Mouse (Mus musculus): ENCODE data around the gene Cyp4x1. TPM values are rescaled to one million over a fixed set of nuclear protein-coding genes. Genes with fewer than 3 reads are reported as not detected.

The Cyp4x1 gene
- polyA plus RNA-seq, 1 experiment = 0.16 TPM

DNA sequence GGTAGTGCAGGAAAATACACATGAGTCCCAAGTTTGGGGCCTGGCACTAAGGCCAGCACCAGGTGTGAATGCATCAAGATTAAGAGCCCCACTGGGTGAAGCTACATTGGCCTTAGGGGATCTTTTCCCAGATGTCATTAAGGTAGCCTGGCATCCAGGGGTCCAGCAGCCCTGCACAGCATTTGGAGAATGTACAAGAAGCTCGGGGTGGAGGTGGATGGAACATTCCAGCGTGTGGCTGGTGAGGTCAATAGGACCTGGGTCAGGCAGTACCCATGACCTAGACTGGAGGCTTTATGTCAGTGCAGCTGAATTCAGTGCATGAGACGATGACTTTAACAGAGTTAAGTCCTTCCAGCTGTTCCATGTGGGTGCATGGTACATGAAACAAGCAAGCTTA is 42.3 kb downstream of the Cyp4x1 start:
- no peak overlapping the region for H3K27ac ChIP-seq (ENCODE audit: insufficient read depth, low read length)
- no peak overlapping the region for H3K4me3 ChIP-seq (ENCODE audit: insufficient read depth, low read length)
- no peaks in the 10 kb centered on the region for H3K4me1 ChIP-seq (ENCODE audit: control insufficient read depth, insufficient read depth, low read length)
- no peak for TF ChIP-seq POLR2A (IDR thresholded peaks at IDR 0.05; ENCODE audit: low read depth, low read length)
- TF ChIP-seq CTCF (IDR thresholded peaks at IDR 0.05; ENCODE audit: borderline replicate concordance, insufficient read depth, low read length) = no peak

GRCm38 (mm10) chr4:115090592-115090991 is 43.5 kb downstream of the Cyp4x1 start:
- Histone ChIP-seq H3K27ac (ENCODE audit: insufficient read depth, low read length) (no peak overlapping the region), H3K4me1 (ENCODE audit: control insufficient read depth, insufficient read depth, low read length) (no peaks in the 10 kb centered on the region), H3K4me3 (ENCODE audit: insufficient read depth, low read length) (no peak overlapping the region)
- no peak for TF ChIP-seq CTCF (IDR thresholded peaks at IDR 0.05; ENCODE audit: borderline replicate concordance, insufficient read depth, low read length)
- no peak for TF ChIP-seq POLR2A (IDR thresholded peaks at IDR 0.05; ENCODE audit: low read depth, low read length)

DNA sequence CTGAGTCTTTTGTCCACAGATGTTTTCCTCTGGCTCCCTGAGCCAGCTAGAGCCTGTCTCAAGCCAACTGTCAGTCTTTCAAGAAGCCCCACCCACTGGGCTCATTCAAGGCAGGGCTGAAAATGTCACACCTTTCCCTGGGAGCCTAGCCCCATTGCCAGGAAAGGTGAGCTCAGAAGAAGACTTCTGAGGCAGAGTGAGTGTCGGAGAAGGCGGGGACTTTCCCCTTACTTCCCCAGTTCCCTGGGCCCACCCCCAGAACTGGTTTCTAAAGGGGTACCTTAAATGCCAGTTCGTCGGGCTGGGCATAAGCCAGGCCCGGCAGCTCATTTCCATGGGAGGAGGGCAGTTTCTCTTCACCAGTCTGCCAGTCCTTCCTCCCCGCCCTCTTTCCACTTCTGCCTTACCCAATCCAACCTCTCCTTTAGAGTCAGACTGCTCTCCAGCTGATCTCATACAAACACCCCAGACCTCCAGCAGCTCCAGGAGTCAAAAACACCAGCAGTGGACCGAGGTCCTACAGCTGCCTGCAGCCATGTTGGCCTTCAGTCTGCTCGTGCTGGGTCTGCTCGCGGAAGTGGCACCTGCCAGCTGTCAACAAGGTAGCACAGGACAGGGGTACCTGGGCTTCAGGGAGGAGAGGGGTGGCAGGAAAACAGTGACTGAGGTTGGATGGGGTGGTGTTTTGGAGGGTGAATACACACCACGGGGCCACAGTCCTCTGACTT is 45.3 kb downstream of the Cyp4x1 start, which contains the start of gene Pdzk1ip1:
Gene Pdzk1ip1 (plus strand): TSS at position 98 of the 728 bp plus-strand sequence.
- no peak within 1 kb of the TSS for H3K27ac ChIP-seq (ENCODE audit: insufficient read depth, low read length)
- no peak for TF ChIP-seq CTCF (IDR thresholded peaks at IDR 0.05; ENCODE audit: borderline replicate concordance, insufficient read depth, low read length)
- TF ChIP-seq POLR2A (IDR thresholded peaks at IDR 0.05; ENCODE audit: low read depth, low read length) = no peak
- H3K4me3 ChIP-seq (ENCODE audit: insufficient read depth, low read length) = no peak within 1 kb of the TSS
- H3K4me1 ChIP-seq (ENCODE audit: control insufficient read depth, insufficient read depth, low read length) = no peaks in the 10 kb centered on the region

- Histone ChIP-seq H3K27ac (ENCODE audit: insufficient read depth, low read length) (no peak overlapping the region), H3K4me3 (ENCODE audit: insufficient read depth, low read length) (no peak overlapping the region), H3K4me1 (ENCODE audit: control insufficient read depth, insufficient read depth, low read length) (no peaks in the 10 kb centered on the region)
- TF ChIP-seq CTCF (IDR thresholded peaks at IDR 0.05; ENCODE audit: borderline replicate concordance, insufficient read depth, low read length) = no peak
- TF ChIP-seq POLR2A (IDR thresholded peaks at IDR 0.05; ENCODE audit: low read depth, low read length) = no peak
Observed at GRCm38 (mm10) chr4:115086763-115087415, 47.2 kb downstream of the Cyp4x1 start.

GRCm38 (mm10) chr4:115086257-115086656 is 47.8 kb downstream of the Cyp4x1 start:
- H3K4me1 ChIP-seq (ENCODE audit: control insufficient read depth, insufficient read depth, low read length) = no peaks in the 10 kb centered on the region
- H3K27ac ChIP-seq (ENCODE audit: insufficient read depth, low read length) = no peak overlapping the region
- no peak overlapping the region for H3K4me3 ChIP-seq (ENCODE audit: insufficient read depth, low read length)
- TF ChIP-seq POLR2A (IDR thresholded peaks at IDR 0.05; ENCODE audit: low read depth, low read length) (no peak), CTCF (IDR thresholded peaks at IDR 0.05; ENCODE audit: borderline replicate concordance, insufficient read depth, low read length) (no peak)

- Histone ChIP-seq H3K4me1 (ENCODE audit: control insufficient read depth, insufficient read depth, low read length) (no peaks in the 10 kb centered on the region), H3K27ac (ENCODE audit: insufficient read depth, low read length) (no peak overlapping the region), H3K4me3 (ENCODE audit: insufficient read depth, low read length) (no peak overlapping the region)
- TF ChIP-seq CTCF (IDR thresholded peaks at IDR 0.05; ENCODE audit: borderline replicate concordance, insufficient read depth, low read length) (peak; percentile 97), POLR2A (IDR thresholded peaks at IDR 0.05; ENCODE audit: low read depth, low read length) (no peak)
Observed at GRCm38 (mm10) chr4:115085522-115086095, 48.5 kb downstream of the Cyp4x1 start.

- no peak overlapping the region for H3K27ac ChIP-seq (ENCODE audit: insufficient read depth, low read length)
- no peak for TF ChIP-seq POLR2A (IDR thresholded peaks at IDR 0.05; ENCODE audit: low read depth, low read length)
- TF ChIP-seq CTCF (IDR thresholded peaks at IDR 0.05; ENCODE audit: borderline replicate concordance, insufficient read depth, low read length) = no peak
- H3K4me1 ChIP-seq (ENCODE audit: control insufficient read depth, insufficient read depth, low read length) = no peaks in the 10 kb centered on the region
- H3K4me3 ChIP-seq (ENCODE audit: insufficient read depth, low read length) = no peak overlapping the region
Observed at GRCm38 (mm10) chr4:115083031-115083430, 51.0 kb downstream of the Cyp4x1 start.

GRCm38 (mm10) chr4:115079821-115080349 is 54.2 kb downstream of the Cyp4x1 start:
- H3K4me1 ChIP-seq (ENCODE audit: control insufficient read depth, insufficient read depth, low read length) = no peaks in the 10 kb centered on the region
- TF ChIP-seq CTCF (IDR thresholded peaks at IDR 0.05; ENCODE audit: borderline replicate concordance, insufficient read depth, low read length) = no peak
- no peak for TF ChIP-seq POLR2A (IDR thresholded peaks at IDR 0.05; ENCODE audit: low read depth, low read length)
- H3K4me3 ChIP-seq (ENCODE audit: insufficient read depth, low read length) = no peak overlapping the region
- H3K27ac ChIP-seq (ENCODE audit: insufficient read depth, low read length) = no peak overlapping the region

DNA sequence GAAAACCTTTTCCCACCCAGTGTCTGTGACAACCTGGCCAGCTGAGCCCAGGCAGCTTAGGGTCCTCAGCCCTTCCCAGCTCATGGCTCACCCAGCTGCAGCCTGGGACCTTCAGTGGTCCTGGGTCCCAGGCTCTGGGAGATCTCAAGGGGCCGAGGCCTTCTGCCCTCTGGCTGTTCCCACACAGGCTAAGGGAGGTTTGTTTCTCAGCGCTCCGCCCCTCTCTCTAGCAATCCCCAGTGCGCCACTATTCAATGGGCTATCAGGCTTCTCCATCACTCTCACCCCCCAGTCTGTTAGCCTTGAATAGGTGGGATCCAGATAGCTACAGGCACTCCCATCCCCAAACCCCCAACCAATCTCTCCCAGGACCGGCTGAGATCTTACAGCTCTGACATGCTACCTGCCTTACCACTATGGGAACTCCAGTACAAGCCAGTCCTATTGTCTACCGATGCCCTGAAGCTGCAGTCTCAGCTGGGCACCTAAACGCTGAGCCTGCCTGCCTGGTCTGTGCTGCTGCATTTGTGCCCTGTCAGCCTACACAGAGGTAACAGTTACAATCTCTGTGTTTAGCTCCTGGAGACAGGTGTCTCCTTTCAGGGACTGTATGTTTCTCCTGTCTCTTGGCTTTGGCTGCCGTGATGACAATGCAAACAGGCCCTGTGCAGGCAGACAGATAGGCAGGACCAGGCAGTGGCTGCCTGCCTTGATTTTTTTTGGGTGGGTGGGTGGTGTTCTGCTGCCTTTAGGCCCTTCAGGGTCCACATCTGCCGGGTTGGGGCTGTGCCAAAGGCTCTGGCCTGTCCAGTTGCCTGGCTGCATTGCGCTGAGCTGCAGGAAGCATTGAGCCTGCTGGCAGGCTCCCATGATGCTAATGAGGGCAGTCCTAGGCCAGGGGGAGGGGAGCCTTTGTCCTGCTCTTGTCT is 54.9 kb downstream of the Cyp4x1 start:
- TF ChIP-seq POLR2A (IDR thresholded peaks at IDR 0.05; ENCODE audit: low read depth, low read length) (no peak), CTCF (IDR thresholded peaks at IDR 0.05; ENCODE audit: borderline replicate concordance, insufficient read depth, low read length) (no peak)
- Histone ChIP-seq H3K4me3 (ENCODE audit: insufficient read depth, low read length) (no peak overlapping the region), H3K4me1 (ENCODE audit: control insufficient read depth, insufficient read depth, low read length) (no peaks in the 10 kb centered on the region), H3K27ac (ENCODE audit: insufficient read depth, low read length) (no peak overlapping the region)
